Mouse (Mus musculus) limb, embryonic 11.5 days (tissue): ENCODE data around the gene Islr2. TPM values are rescaled to one million over a fixed set of nuclear protein-coding genes. Genes with fewer than 3 reads are reported as not detected.

ENCODE experiments used
- ATAC-seq: fragments of 200-750 bp; cut with Nextera tagmentation; 2 replicates; pipeline ENCODE4 v1.8.0; 2017; ENCODE audit warnings: low read depth; ENCODE audit not compliant: insufficient number of reproducible peaks, low FRiP score, low TSS enrichment
- DNase-seq: peaks from one replicate; pipeline ENCODE4 v3.0.0-alpha.2; 2015; ENCODE audit warnings: low spot score
- H3K27ac ChIP-seq: fragments of 300-500 bp; sonication (generic); replicated peaks from 2 replicates; pipeline ENCODE4 v1.5.1; 2014; ENCODE audit warnings: low read depth, mild to moderate bottlenecking, low read length
- H3K27me3 ChIP-seq: fragments of 300-500 bp; sonication (generic); 2 replicates; pipeline ENCODE4 v1.6.1; 2014; ENCODE audit warnings: mild to moderate bottlenecking, low read length, mixed read lengths; ENCODE audit not compliant: control insufficient read depth, insufficient read depth
- H3K36me3 ChIP-seq: fragments of 300-500 bp; sonication (generic); 2 replicates; pipeline ENCODE4 v1.6.1; 2014; ENCODE audit warnings: mild to moderate bottlenecking, low read length, moderate library complexity, mixed read lengths; ENCODE audit not compliant: control insufficient read depth, insufficient read depth
- H3K4me1 ChIP-seq: fragments of 300-500 bp; sonication (generic); 2 replicates; pipeline ENCODE4 v1.6.1; 2014; ENCODE audit warnings: low read length, mixed read lengths; ENCODE audit not compliant: control insufficient read depth, insufficient read depth
- H3K4me2 ChIP-seq: fragments of 300-500 bp; sonication (generic); 2 replicates; pipeline ENCODE4 v1.6.1; 2014; ENCODE audit warnings: low read depth, mild to moderate bottlenecking, moderate library complexity; ENCODE audit not compliant: severe bottlenecking
- H3K4me3 ChIP-seq: fragments of 300-500 bp; sonication (generic); 2 replicates; pipeline ENCODE4 v1.5.1; 2014; ENCODE audit warnings: low read depth, low read length
- H3K9ac ChIP-seq: fragments of 300-500 bp; sonication (generic); 2 replicates; pipeline ENCODE4 v1.6.1; 2014; ENCODE audit warnings: mild to moderate bottlenecking, low read length
- H3K9me3 ChIP-seq: fragments of 300-500 bp; sonication (generic); 2 replicates; pipeline ENCODE4 v1.6.1; 2016; ENCODE audit warnings: low read length; ENCODE audit not compliant: control insufficient read depth
- WGBS: fragments of 180-500 bp; shearing (Covaris S2); extraction: QIAGEN DNeasy Blood & Tissue Kit; methylation state at CpG from one replicate; pipeline ENCODE4 v1.1.7; 2014; 5-methylcytosine and 5-hydroxymethylcytosine counted together
- microRNA-seq: library from miRNA; unstranded; fragments of <30 nt; microRNA quantifications from one replicate; pipeline ENCODE4, GENCODE M21; 2016
- polyA plus RNA-seq: library from polyadenylated mRNA; unstranded; fragments of >200 nt; fragmentation: Nextera tagmentation; extraction: Ambion mirVana; gene quantifications from 2 replicates; pipeline ENCODE4 v1.2.1, GENCODE M21; 2014

Islr2 gene
- polyA plus RNA-seq, 1 experiment from 2014 or later: 0.60 TPM

DNA sequence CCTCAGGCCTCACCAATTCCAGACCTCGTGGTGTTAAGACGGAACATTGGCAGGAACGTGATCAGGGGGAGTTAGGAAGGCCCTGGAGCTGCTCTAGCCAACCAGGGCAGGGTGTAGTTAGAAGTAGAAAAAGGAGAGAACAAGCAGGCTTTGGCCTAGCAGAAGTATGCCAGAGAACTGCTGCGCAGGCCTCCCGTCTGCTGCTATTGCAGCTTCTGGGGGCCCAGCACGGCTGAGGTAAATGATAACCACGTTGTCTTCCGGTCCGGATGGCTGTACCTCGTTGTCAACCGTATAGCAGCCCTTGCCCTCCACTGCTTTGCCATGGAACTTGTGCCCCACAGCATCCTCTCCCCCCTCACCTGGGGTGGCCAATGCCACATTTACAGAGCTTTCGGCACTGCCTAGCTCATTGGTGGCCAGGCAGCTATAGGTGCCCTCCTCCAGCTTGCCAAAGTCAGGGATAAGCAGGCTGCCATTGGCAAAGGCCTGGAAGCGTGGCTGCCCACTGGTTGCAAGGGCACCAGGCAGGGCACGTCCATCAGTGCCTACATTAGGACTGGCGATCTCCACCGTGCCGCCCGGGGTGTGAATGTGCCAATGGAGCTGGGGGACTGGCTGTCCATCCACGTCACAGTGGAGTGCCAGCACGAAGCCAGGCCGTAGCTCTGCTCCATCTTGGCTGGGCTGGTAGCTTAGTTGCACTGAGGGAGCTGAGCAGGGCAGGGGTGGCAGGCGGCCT is 47.1 kb downstream of the Islr2 start:
- Histone ChIP-seq H3K36me3 (peaks cover 5% of the 10 kb centered on the region; the same call in 1 of the 2 replicates), H3K4me3 (no peak overlapping the region; the same call in 1 of the 2 replicates), H3K4me2 (peak overlapping the region; percentile 47), H3K9me3 (no peaks in the 10 kb centered on the region), H3K4me1 (peaks cover 50% of the 10 kb centered on the region), H3K27ac (peak overlapping the region; percentile 92; the same call in 1 of the 2 replicates), H3K27me3 (no peaks in the 10 kb centered on the region), H3K9ac (no peak overlapping the region; the same call in 1 of the 2 replicates)
- ATAC-seq (no peak), DNase-seq (no peak)
- WGBS: 87% methylated on average over 22 of the region's 22 CpGs

DNA sequence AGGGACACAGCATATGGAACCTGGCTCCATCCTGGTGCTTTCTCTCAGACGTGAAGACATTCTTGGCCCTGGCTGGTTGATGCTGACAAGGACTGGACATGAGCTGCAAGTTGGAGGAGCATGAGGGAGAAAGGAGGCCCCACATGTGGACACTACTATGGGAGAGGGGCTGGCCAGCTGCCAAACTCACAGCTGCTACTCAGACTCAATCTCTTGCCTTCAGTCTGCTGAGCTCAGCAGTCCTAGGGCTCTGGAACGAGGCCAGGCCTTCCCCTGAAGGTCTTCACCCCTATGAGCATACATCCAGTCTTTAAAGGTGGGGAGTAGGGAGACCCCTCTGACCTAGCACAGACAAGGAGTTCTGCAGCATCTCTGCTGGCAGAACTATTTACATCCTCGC is 48.8 kb downstream of the Islr2 start:
- Histone ChIP-seq H3K4me1 (peaks cover 49% of the 10 kb centered on the region), H3K9me3 (no peaks in the 10 kb centered on the region), H3K36me3 (peaks cover 5% of the 10 kb centered on the region; the same call in 1 of the 2 replicates), H3K4me2 (no peak overlapping the region), H3K27ac (peak overlapping the region; percentile 15; the same call in 1 of the 2 replicates), H3K9ac (no peak overlapping the region), H3K27me3 (no peaks in the 10 kb centered on the region), H3K4me3 (no peak overlapping the region)
- no peak for ATAC-seq
- WGBS: 58% methylated on average over 3 of the region's 3 CpGs
- no peak for DNase-seq

DNA sequence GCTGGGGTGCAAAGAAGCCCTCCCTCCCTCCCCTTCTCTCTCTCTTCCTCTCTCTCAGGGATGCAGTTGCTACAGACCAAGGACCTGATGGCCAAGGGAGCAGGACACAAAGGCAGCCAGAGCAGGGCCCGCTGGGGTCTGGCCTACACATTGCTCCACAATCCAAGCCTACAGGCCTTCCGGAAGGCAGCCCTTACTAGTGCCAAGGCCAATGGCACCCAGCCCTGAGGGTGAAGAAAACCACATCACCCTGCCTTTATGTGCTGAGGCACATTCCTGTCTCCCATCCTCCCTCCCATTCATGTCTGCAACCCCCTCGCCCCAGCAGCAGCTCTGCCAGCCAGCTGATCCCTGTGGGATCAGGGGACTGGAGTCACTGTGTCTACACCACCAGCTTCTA is 51.0 kb downstream of the Islr2 start:
- H3K36me3 ChIP-seq: peaks cover 8% of the 10 kb centered on the region
- peaks cover 27% of the 10 kb centered on the region for H3K4me1 ChIP-seq
- H3K27ac ChIP-seq: peak overlapping the region; percentile 40; the same call in 1 of the 2 replicates
- ATAC-seq (no peak), DNase-seq (no peak)
- no peak overlapping the region for H3K9ac ChIP-seq
- no peak overlapping the region for H3K4me2 ChIP-seq
- H3K27me3 ChIP-seq: no peaks in the 10 kb centered on the region
- WGBS: 82% methylated on average over 3 of the region's 3 CpGs
- no peaks in the 10 kb centered on the region for H3K9me3 ChIP-seq
- H3K4me3 ChIP-seq: no peak overlapping the region

DNA sequence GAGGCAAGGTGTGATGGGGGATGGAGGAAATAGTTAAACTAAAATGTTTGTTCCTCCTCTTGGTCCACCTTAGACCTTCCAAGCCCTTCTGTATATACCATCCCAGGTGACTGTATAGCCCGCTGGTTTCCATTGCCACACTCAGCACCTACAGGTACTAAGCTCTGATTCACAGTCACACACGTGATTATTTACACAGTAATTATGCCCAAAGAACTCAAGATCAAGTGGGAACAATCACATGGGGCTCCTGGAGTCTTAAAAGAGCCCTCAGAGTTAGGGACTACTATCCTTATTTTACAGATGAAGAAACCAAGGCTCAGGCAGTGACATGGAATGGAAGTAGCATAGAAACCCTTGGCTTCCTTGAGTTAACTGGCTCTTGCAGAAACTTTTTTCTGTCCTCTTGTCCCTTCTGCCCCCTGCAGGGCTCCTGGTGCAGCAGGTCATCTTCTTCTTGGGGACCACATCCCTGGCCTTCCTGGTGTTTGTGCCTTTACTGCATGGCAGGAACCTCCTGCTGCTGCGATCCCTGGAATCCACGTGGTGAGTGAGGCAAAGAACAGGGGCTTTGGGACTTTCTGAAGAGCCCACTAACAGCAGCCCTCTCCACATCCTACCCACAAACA is 53.3 kb downstream of the Islr2 start:
- H3K4me2 ChIP-seq: no peak overlapping the region
- no peaks in the 10 kb centered on the region for H3K27me3 ChIP-seq
- no peak overlapping the region for H3K4me3 ChIP-seq
- no peak overlapping the region for H3K9ac ChIP-seq
- 77% methylated on average over 4 of the region's 4 CpGs for WGBS
- no peak overlapping the region for H3K27ac ChIP-seq
- peaks cover 8% of the 10 kb centered on the region for H3K36me3 ChIP-seq
- H3K9me3 ChIP-seq: no peaks in the 10 kb centered on the region
- DNase-seq: no peak
- H3K4me1 ChIP-seq: peaks cover 14% of the 10 kb centered on the region
- ATAC-seq: no peak

DNA sequence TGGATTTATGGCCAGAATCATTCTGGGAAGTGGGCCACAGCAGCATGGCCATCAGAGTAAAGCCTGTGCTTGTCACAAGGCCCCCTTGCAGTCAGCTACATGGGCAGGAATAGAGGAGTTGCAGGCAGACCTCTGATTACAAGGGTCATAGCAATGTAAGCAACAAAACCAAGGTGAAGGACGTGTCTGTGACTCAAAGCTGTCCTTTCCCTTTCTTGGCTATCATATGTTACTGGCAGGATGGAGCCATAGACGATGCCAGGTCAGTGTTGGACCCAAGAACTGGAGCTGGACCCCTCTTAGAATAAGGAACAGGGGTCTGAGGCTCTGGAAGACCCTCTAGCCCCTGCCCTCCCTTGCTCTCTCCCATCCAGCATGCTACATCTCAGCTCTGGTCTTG is 55.3 kb downstream of the Islr2 start:
- Histone ChIP-seq H3K4me1 (peaks cover 10% of the 10 kb centered on the region), H3K27me3 (no peaks in the 10 kb centered on the region), H3K27ac (no peak overlapping the region), H3K4me2 (no peak overlapping the region), H3K36me3 (peaks cover 6% of the 10 kb centered on the region), H3K9ac (no peak overlapping the region), H3K9me3 (no peaks in the 10 kb centered on the region), H3K4me3 (no peak overlapping the region)
- DNase-seq (no peak), ATAC-seq (no peak)
- WGBS: 76% methylated on average over 2 of the region's 2 CpGs

Small RNA genes within 50 kb of the gene (microRNA-seq; reads per million reads assigned to microRNA genes)
- not detected for gene Mir6385

Other genes starting within 250 kb of the Islr2 start
- 0.12 TPM in 1 of 2 replicates, not detected in the other for gene Cyp11a1, start 197.9 kb downstream of the Islr2 start, polyA plus RNA-seq
- 53.7 and 57.5 TPM in 2 replicates for gene Stra6, start 140.5 kb downstream of the Islr2 start, polyA plus RNA-seq
- gene Ccdc33, start 85.5 kb downstream of the Islr2 start, polyA plus RNA-seq: 0.17 TPM in 1 of 2 replicates, not detected in the other
- 30.8 and 37.6 TPM in 2 replicates for gene Islr, start within 50 bp of the Islr2 start, polyA plus RNA-seq
- 18.7 and 19.6 TPM in 2 replicates for gene Pml, start 45.5 kb upstream of the Islr2 start, polyA plus RNA-seq
- gene Stoml1, start 48.8 kb upstream of the Islr2 start, polyA plus RNA-seq: 19.2 and 24.3 TPM in 2 replicates
- 15.1 and 16.0 TPM in 2 replicates for gene Loxl1, start 108.9 kb upstream of the Islr2 start, polyA plus RNA-seq
- not detected in 2 replicates for gene Tbc1d21, start 166.1 kb upstream of the Islr2 start, polyA plus RNA-seq